Mouse (Mus musculus) gastrocnemius, adult 18-20 months (tissue): ENCODE data around the gene Gm11060. TPM values are rescaled to one million over a fixed set of nuclear protein-coding genes. Genes with fewer than 3 reads are reported as not detected.

Source experiments
- DNase-seq: peaks from one replicate; pipeline ENCODE4 v3.0.0; 2021; ENCODE audit warnings: low spot score
- long read RNA-seq, 2 experiments: library from polyadenylated mRNA; stranded (forward); transcript quantifications; one replicate each; pipeline ENCODE4 v2.0.0; 2021
- total RNA-seq, 2 experiments: library from RNA; stranded (reverse); gene quantifications; 2 replicates each; pipeline ENCODE4 v1.2.3; 2021

The Gm11060 gene
- not detected for total RNA-seq
- long read RNA-seq, experiment 1, result 0 reads
- long read RNA-seq, experiment 2, result 0 reads

- DNase-seq, result no peak
These were observed at the start of gene Gm11060 for GRCm38 (mm10) chr2:105091718-105092117. TSS of gene Gm11060 (plus strand) at chr2:105092018.

GRCm38 (mm10) chr2:105043152-105043551 lies 48.7 kb upstream of the Gm11060 start:
- no peak for DNase-seq

- no peak for DNase-seq
These were observed 43.5 kb upstream of the Gm11060 start for GRCm38 (mm10) chr2:105048301-105048700.

DNA sequence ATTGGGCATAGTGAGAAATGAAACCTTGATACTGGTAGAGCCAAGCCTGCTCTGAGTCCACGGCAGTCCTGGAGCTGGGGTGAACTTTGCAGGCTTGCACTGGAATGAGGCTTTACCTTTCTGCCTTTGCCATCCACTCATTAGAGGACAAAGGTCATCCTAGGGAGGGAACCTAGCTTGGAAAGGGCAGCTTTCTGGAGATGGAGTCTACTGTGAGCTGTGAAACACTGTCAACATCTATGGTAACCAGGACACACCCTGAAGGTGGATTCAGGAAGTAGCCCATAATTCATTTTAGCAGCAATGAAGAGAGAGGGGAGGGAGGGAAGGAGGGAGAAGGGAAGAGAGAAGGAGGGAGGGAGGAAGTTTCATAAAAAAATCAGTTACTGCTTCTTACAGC lies 36.3 kb upstream of the Gm11060 start:
- DNase-seq, result no peak

- DNase-seq, result no peak
These were observed 33.2 kb upstream of the Gm11060 start for GRCm38 (mm10) chr2:105058577-105059116.

GRCm38 (mm10) chr2:105062741-105063372 lies 29.0 kb upstream of the Gm11060 start:
- DNase-seq, result no peak

- no peak for DNase-seq
These were observed 19.3 kb upstream of the Gm11060 start for GRCm38 (mm10) chr2:105072496-105072895.

GRCm38 (mm10) chr2:105074196-105074595 lies 17.6 kb upstream of the Gm11060 start:
- no peak for DNase-seq

GRCm38 (mm10) chr2:105075809-105076208 lies 16.0 kb upstream of the Gm11060 start:
- DNase-seq, result no peak

DNA sequence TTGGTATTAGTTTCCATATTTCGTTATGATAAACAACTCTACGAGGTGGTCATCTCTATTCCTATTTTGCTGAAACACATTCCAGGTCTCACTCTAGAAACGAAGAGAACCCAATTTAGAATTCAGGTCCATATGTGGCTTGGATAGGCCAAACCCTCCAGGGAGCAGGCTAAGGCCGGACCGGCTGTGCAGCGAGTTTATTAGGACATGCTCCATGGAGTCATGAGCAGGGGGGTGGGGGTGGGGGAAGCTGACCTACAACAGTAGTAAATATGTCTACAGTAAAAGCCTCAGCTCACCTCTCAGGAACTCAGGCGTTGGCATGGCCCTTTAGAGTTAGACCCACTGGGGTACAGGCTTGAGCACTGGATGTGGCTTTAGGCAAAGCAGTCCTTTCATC lies 14.7 kb upstream of the Gm11060 start:
- no peak for DNase-seq

GRCm38 (mm10) chr2:105082256-105082790 lies 9.5 kb upstream of the Gm11060 start:
- DNase-seq, result no peak

GRCm38 (mm10) chr2:105084035-105084434 lies 7.8 kb upstream of the Gm11060 start:
- DNase-seq, result no peak

DNA sequence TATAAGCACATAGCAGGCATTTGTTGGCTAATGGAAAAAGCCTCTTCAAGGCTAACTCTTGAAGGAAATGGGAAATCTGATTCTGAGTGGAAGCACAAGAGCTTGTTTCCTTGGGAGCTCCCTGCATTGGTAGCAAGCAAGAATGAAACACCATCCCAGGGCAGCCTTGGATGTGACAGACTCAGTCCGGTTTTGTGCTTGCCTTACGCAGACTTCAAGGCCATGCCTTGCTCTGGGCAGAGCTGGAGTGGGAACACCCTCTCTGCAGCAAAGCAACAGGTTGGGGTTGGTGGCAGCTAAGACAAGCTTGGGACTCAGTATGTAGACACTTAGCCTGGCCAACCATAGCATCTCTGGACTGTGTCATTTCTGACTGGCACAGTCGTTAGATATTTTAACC lies 5.7 kb upstream of the Gm11060 start:
- DNase-seq, result no peak

- DNase-seq, result no peak
These were observed 3.8 kb upstream of the Gm11060 start for GRCm38 (mm10) chr2:105088005-105088404.

DNA sequence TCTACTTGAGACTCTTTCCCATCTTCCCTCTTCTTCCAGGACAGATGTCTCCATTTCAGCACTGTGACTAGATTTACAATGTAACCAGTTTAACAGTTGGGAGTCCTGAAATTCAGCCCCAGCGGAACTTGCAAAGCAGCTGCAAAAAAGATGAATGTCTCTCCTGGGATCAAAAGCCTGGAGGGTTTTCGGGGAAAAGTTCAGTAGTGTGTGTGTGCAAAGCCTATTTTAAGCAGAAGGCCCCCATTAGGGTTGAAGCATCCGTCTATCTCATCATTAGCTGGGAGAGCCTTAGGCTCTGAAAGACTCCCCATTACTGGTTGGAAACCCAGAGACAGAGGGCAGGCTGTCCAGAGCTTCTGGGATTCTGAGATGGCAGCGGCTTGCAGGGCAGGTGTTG lies 2.7 kb upstream of the Gm11060 start:
- peak; percentile 5 for DNase-seq

- DNase-seq, result no peak
These were observed 2.0 kb upstream of the Gm11060 start for GRCm38 (mm10) chr2:105089581-105090508.

- DNase-seq, result peak; percentile 52
These were observed 827 bp upstream of the Gm11060 start for GRCm38 (mm10) chr2:105090991-105091390.

- DNase-seq, result no peak
These were observed 5.6 kb downstream of the Gm11060 start for GRCm38 (mm10) chr2:105097294-105097953.

- no peak for DNase-seq
These were observed 7.6 kb downstream of the Gm11060 start for GRCm38 (mm10) chr2:105099410-105099809.

DNA sequence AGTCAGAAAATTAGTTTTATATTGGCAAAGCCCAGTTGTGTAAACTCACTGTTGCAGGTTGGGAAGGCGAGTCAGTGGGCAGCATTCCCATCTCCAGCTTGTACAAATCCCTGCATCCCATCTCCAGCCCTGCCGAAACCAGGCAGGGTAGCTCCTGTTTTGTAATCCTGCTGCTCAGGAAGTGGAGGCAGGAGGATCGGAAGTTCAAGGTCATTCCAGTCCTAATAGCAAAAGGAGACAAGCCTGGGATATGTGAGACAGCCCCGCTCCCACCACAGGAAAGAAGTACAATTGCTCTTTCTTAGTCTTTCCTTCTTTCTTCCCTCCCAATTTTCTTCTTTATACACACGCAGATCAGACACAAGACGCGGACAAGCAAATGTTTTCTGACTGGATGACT lies 8.7 kb downstream of the Gm11060 start:
- no peak for DNase-seq

DNA sequence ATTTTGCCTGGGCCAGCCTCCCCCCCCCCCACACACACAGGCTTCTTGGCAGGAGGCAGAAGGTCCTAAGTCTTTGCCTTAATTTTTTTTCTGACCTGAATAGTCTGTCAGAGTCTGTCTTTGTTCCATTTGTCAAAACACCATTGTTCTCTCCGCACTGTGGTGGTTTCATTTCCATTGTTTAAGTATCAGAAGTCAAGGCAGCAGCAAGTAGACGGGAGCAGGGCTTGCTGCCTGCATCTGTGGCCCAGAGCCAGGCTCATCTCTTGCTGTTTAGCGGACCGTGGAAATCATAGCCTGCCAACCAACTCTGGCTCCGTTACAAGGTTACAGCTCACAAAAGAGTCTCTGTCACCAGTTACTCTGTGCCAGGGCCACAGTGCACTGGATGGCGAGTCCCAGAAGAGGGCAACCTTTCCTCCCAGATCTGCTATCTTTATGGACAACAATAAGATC lies 16.9 kb downstream of the Gm11060 start:
- no peak for DNase-seq
